Mouse (Mus musculus) heart, embryonic 13.5 days (tissue): Measurements from ENCODE around the gene Ppp1cc. TPM values are rescaled to one million over a fixed set of nuclear protein-coding genes. Genes with fewer than 3 reads are reported as not detected.
"Not testable (repeated sequence)": the region's sequence is repeated elsewhere in the genome, so short reads cannot be mapped to it uniquely, and the experiment has no call there.

Source experiments
- ATAC-seq: fragments of 200-750 bp; cut with Nextera tagmentation; 2 replicates; pipeline ENCODE4 v1.8.0; 2017; ENCODE audit warnings: moderate TSS enrichment; ENCODE audit not compliant: insufficient number of reproducible peaks, low FRiP score, low TSS enrichment; ENCODE audit errors: extremely low read depth
- H3K27ac ChIP-seq: fragments of 300-500 bp; sonication (generic); replicated peaks from 2 replicates; pipeline ENCODE4 v1.5.1; 2015; ENCODE audit warnings: moderate library complexity, mild to moderate bottlenecking, inconsistent platforms
- H3K27me3 ChIP-seq: fragments of 300-500 bp; sonication (generic); replicated peaks from 2 replicates; pipeline ENCODE4 v1.6.1; 2015; ENCODE audit warnings: mild to moderate bottlenecking, inconsistent platforms
- H3K36me3 ChIP-seq: fragments of 300-500 bp; sonication (generic); 2 replicates; pipeline ENCODE4 v1.6.1; 2015; ENCODE audit warnings: mild to moderate bottlenecking, inconsistent platforms
- H3K4me1 ChIP-seq: fragments of 300-500 bp; sonication (generic); 2 replicates; pipeline ENCODE4 v1.6.1; 2015; ENCODE audit warnings: inconsistent platforms
- H3K4me2 ChIP-seq: fragments of 300-500 bp; sonication (generic); 2 replicates; pipeline ENCODE4 v1.6.1; 2015; ENCODE audit warnings: inconsistent platforms, mild to moderate bottlenecking, moderate library complexity
- H3K4me3 ChIP-seq: fragments of 300-500 bp; sonication (generic); 2 replicates; pipeline ENCODE4 v1.5.1; 2015; ENCODE audit warnings: moderate library complexity, mild to moderate bottlenecking, inconsistent platforms
- H3K9ac ChIP-seq: fragments of 300-500 bp; sonication (generic); 2 replicates; pipeline ENCODE4 v1.6.1; 2015; ENCODE audit warnings: inconsistent platforms, mild to moderate bottlenecking, moderate library complexity
- H3K9me3 ChIP-seq: fragments of 300-500 bp; sonication (generic); 2 replicates; pipeline ENCODE4 v1.6.1; 2016; ENCODE audit warnings: inconsistent platforms
- WGBS: fragments of 180-500 bp; shearing (Covaris S2); methylation state at CpG from one replicate; pipeline ENCODE4 v1.1.7; 2015; ENCODE audit warnings: mixed read lengths; 5-methylcytosine and 5-hydroxymethylcytosine counted together
- polyA plus RNA-seq: library from polyadenylated mRNA; unstranded; fragments of >200 nt; fragmentation: Nextera tagmentation; extraction: Ambion mirVana; gene quantifications from 2 replicates; pipeline ENCODE4 v1.2.1, GENCODE M21; 2015

Gene Ppp1cc
- polyA plus RNA-seq, 1 experiment from 2014 or later: 190 TPM

GRCm38 (mm10) chr5:122139771-122140170, 18.3 kb upstream of the Ppp1cc start:
- H3K9me3 ChIP-seq, H3K9ac ChIP-seq, H3K27ac ChIP-seq, H3K27me3 ChIP-seq, H3K4me2 ChIP-seq, H3K4me3 ChIP-seq, H3K36me3 ChIP-seq, ATAC-seq: not testable (repeated sequence)
- peaks cover 40% of the 10 kb centered on the region for H3K4me1 ChIP-seq
- WGBS: 76% methylated on average over 2 of the region's 2 CpGs

GRCm38 (mm10) chr5:122140723-122141122, 17.4 kb upstream of the Ppp1cc start, which contains the start of gene Ccdc63:
Gene Ccdc63, minus strand, starts transcription at chr5:122140823.
- H3K36me3 ChIP-seq: no peaks in the 10 kb centered on the region
- WGBS: 83% methylated on average over 3 of the region's 3 CpGs
- H3K4me1 ChIP-seq: peaks cover 38% of the 10 kb centered on the region
- ATAC-seq: no peak
- H3K4me3 ChIP-seq: no peak within 1 kb of the TSS
- no peak within 1 kb of the TSS for H3K4me2 ChIP-seq
- no peaks in the 10 kb centered on the region for H3K9me3 ChIP-seq
- no peaks in the 10 kb centered on the region for H3K27me3 ChIP-seq
- no peak within 1 kb of the TSS for H3K27ac ChIP-seq
- no peak within 1 kb of the TSS for H3K9ac ChIP-seq

GRCm38 (mm10) chr5:122142230-122142992, 15.7 kb upstream of the Ppp1cc start:
- H3K36me3 ChIP-seq: no peaks in the 10 kb centered on the region
- H3K27me3 ChIP-seq: no peaks in the 10 kb centered on the region
- no peaks in the 10 kb centered on the region for H3K9me3 ChIP-seq
- H3K9ac ChIP-seq: no peak overlapping the region
- 56% methylated on average over 7 of the region's 8 CpGs for WGBS
- ATAC-seq: no peak
- H3K4me3 ChIP-seq: no peak overlapping the region
- H3K27ac ChIP-seq: 0 out of 2 replicates have a peak overlapping the region, but pooled peaks have one; percentile 12
- no peak overlapping the region for H3K4me2 ChIP-seq
- peaks cover 28% of the 10 kb centered on the region for H3K4me1 ChIP-seq

- ATAC-seq: no peak
Measured at GRCm38 (mm10) chr5:122143543-122143942, 14.5 kb upstream of the Ppp1cc start.

GRCm38 (mm10) chr5:122144825-122145224, 13.3 kb upstream of the Ppp1cc start:
- Histone ChIP-seq H3K9ac (no peak overlapping the region), H3K4me3 (no peak overlapping the region), H3K27me3 (no peaks in the 10 kb centered on the region), H3K4me1 (peaks cover 26% of the 10 kb centered on the region), H3K27ac (peak overlapping the region; percentile 89), H3K36me3 (no peaks in the 10 kb centered on the region), H3K4me2 (peak overlapping the region; percentile 60; the same call in 1 of the 2 replicates), H3K9me3 (no peaks in the 10 kb centered on the region)
- 68% methylated on average over 4 of the region's 4 CpGs for WGBS
- ATAC-seq: no peak

More at GRCm38 (mm10) chr5:122143543-122143942, 14.5 kb upstream of the Ppp1cc start:
- Histone ChIP-seq H3K9me3 (no peaks in the 10 kb centered on the region), H3K4me3 (no peak overlapping the region), H3K27me3 (no peaks in the 10 kb centered on the region), H3K36me3 (no peaks in the 10 kb centered on the region), H3K4me2 (peak overlapping the region; percentile 41), H3K27ac (peak overlapping the region; percentile 65; the same call in 1 of the 2 replicates), H3K4me1 (peaks cover 26% of the 10 kb centered on the region), H3K9ac (peak overlapping the region; percentile 50)
- WGBS: 52% methylated on average over 15 of the region's 15 CpGs

DNA sequence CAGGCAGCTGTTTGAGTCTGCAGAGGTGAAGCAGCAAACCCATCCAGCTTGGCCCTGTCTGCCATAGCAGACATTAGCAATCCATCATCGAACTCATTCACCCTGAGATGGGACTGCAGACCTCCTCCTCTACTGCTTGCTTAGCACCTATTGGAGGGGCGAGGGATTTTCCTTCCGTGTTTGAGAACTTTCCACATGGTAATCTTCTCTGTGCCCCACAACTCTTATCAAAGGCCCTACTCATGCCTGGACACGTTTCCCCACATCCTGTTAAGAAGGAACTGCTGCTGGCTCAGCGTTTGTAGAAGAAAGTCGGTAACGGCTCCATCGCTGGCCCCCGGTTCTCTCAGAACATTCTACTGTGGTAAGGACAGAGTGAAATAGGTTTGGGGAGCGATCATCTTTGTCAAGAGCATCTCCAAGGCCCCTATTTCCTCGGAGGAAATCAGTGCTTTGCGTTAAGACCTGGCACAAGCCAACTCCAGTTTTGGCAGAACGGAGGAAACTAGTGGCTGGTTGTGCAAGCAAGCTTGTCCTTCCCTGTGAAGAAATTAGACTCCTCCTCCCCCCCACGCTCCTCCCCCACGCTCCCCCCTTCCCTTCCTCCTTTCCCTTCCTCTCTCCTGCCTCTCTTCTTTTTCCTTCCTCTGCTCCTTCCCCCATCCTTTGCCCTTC, 12.6 kb upstream of the Ppp1cc start:
- WGBS: 48% methylated on average over 15 of the region's 15 CpGs

DNA sequence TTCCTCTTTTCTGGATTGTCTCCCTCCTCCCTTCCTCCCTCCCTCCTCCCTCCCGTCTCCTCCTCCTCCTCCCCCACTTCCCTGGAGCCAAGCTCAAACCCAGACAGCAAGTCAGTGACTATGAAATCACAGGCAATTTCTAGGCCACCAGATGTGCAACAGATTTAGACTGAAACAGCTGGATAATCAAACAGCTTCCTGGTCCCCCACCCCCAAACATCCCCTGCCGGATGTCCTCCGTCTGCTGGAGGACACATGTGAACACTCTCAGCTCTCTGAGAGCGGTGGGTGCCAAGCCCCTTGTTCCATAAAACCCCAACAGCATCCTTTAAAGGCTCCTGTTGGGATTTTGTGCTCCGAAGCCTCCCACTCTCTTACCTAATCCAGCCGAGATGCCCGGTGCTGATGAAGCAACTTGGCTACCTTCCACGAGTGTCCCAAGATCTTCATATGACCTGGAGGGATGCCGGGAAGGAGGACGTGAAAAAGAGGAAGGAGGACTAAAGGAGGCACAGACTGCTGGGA, 12.0 kb upstream of the Ppp1cc start:
- Histone ChIP-seq H3K27ac (peak overlapping the region; percentile 89), H3K9me3 (no peaks in the 10 kb centered on the region), H3K4me3 (no peak overlapping the region), H3K27me3 (no peaks in the 10 kb centered on the region), H3K36me3 (no peaks in the 10 kb centered on the region), H3K4me2 (peak overlapping the region; percentile 60), H3K9ac (0 out of 2 replicates have a peak overlapping the region, but pooled peaks have one; percentile 5), H3K4me1 (peaks cover 26% of the 10 kb centered on the region)
- 48% methylated on average over 10 of the region's 10 CpGs for WGBS
- no peak for ATAC-seq

More for the DNA sequence above, 12.6 kb upstream of the Ppp1cc start:
- H3K4me2 ChIP-seq: peak overlapping the region; percentile 60
- H3K9ac ChIP-seq: peak overlapping the region; percentile 60
- H3K36me3 ChIP-seq: no peaks in the 10 kb centered on the region
- peaks cover 26% of the 10 kb centered on the region for H3K4me1 ChIP-seq
- H3K9me3 ChIP-seq: no peaks in the 10 kb centered on the region
- peak; percentile 26; the same call in 1 of the 2 replicates for ATAC-seq
- H3K27me3 ChIP-seq: no peaks in the 10 kb centered on the region
- H3K27ac ChIP-seq: peak overlapping the region; percentile 89
- peak overlapping the region; percentile 25 for H3K4me3 ChIP-seq

DNA sequence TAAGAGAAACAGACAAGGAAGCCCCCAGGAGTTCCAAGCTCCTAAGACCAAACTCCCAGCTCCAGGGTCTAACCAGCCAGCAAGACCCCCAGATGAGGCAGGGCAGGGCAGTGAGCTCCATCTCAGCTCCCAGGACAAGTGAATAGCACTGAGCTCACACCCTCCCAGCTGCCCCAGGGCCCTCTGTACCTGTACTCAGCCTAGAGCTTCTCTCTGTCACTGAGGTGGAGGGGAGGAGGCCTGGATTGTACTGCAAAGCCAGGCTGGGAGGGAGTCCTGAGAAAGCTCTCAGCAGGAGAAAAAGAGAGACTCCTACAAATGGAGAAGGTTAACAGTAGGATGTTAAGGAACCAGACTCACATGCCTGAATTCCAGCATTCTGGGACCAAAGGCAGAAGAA, 11.5 kb upstream of the Ppp1cc start:
- H3K27me3 ChIP-seq: no peaks in the 10 kb centered on the region
- H3K27ac ChIP-seq: peak overlapping the region; percentile 89
- H3K9me3 ChIP-seq: no peaks in the 10 kb centered on the region
- 0 out of 2 replicates have a peak overlapping the region, but pooled peaks have one; percentile 5 for H3K9ac ChIP-seq
- no peak overlapping the region for H3K4me3 ChIP-seq
- peaks cover 26% of the 10 kb centered on the region for H3K4me1 ChIP-seq
- no peak for ATAC-seq
- H3K36me3 ChIP-seq: no peaks in the 10 kb centered on the region
- H3K4me2 ChIP-seq: 0 out of 2 replicates have a peak overlapping the region, but pooled peaks have one; percentile 60

DNA sequence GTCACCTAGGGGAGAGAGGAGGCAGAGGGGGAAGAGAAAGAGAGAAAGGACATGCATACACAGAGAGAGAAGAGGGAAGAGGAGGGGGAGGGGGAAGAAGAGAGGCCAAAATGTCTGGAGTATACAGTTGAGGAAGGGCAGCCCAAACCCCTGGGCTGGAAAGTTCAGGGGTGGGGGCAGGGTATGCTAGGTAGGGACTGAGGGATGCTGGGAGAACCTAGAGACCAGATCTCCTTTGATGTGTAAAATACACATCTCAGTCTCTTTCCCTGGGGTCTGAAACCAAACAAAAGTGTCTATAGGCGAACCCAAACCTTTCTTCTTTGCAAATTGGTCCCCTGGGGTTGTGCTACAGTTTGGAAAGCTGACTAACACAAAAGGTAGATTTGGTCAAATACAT, 10.0 kb upstream of the Ppp1cc start:
- Histone ChIP-seq H3K4me2 (no peak overlapping the region), H3K9ac (no peak overlapping the region), H3K9me3 (no peaks in the 10 kb centered on the region), H3K27me3 (no peaks in the 10 kb centered on the region), H3K4me1 (peaks cover 26% of the 10 kb centered on the region), H3K36me3 (no peaks in the 10 kb centered on the region), H3K27ac (no peak overlapping the region), H3K4me3 (no peak overlapping the region)
- 68% methylated on average over 1 of the region's 1 CpGs for WGBS
- no peak for ATAC-seq

DNA sequence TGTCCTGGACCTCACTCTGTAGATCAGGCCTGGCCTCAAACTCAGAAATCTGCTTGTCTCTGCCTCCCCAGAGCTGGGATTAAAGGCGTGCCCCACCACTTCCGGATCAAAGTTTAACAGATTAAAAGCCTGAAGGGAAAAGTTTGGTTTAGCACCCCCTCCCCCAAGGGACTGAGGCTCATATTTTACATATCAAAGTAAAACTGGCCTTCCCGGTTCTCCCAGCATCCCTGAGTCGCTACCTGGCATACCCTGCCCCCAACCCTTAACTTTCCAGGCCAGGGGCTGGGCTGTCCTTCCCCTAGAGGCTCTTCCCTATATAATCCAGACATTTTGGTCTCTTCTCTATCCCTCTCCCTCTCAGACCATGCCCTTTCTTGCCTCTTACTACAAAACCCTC, 8.8 kb upstream of the Ppp1cc start:
- no peaks in the 10 kb centered on the region for H3K27me3 ChIP-seq
- no peaks in the 10 kb centered on the region for H3K9me3 ChIP-seq
- H3K4me3 ChIP-seq: no peak overlapping the region
- H3K36me3 ChIP-seq: no peaks in the 10 kb centered on the region
- peaks cover 15% of the 10 kb centered on the region for H3K4me1 ChIP-seq
- H3K27ac ChIP-seq: no peak overlapping the region
- WGBS: 51% methylated on average over 4 of the region's 4 CpGs
- no peak for ATAC-seq
- H3K4me2 ChIP-seq: no peak overlapping the region
- no peak overlapping the region for H3K9ac ChIP-seq

- H3K9me3 ChIP-seq, H3K4me3 ChIP-seq, H3K27me3 ChIP-seq, ATAC-seq, H3K9ac ChIP-seq, H3K36me3 ChIP-seq, H3K4me2 ChIP-seq, H3K27ac ChIP-seq: not testable (repeated sequence)
- H3K4me1 ChIP-seq: peaks cover 17% of the 10 kb centered on the region
- WGBS: 79% methylated on average over 5 of the region's 5 CpGs
Measured at GRCm38 (mm10) chr5:122152508-122152907, 5.6 kb upstream of the Ppp1cc start.
